Mouse (Mus musculus) MEL (cell line): Measurements from ENCODE around the gene Aldh9a1. TPM values are rescaled to one million over a fixed set of nuclear protein-coding genes. Genes with fewer than 3 reads are reported as not detected.

Experiments
- DNase-seq: peaks from one replicate; pipeline ENCODE4 v3.0.0; 2011; ENCODE audit warnings: low read depth, low spot score
- H3K27ac ChIP-seq: 2 replicates; pipeline ENCODE4 v1.5.1; 2012; ENCODE audit warnings: low read depth, mild to moderate bottlenecking, control low read depth, low read length, moderate library complexity; ENCODE audit not compliant: control insufficient read depth
- H3K27me3 ChIP-seq, 2 experiments: fragments of 150-350 bp in 1 of 2; sonication (generic) in 1 of 2; 2 replicates each; pipeline ENCODE4 v1.6.1; 2012; ENCODE audit warnings: low read length in 2 of 2, mild to moderate bottlenecking in 2 of 2, improper control_type of control experiment in 1 of 2, moderate library complexity in 1 of 2; ENCODE audit not compliant: insufficient read depth in 2 of 2, control insufficient read depth in 1 of 2
- H3K36me3 ChIP-seq, 2 experiments: 2 replicates each; pipeline ENCODE4 v1.6.1; 2012 to 2014; ENCODE audit warnings: low read length in 2 of 2, improper control_type of control experiment in 1 of 2, inconsistent platforms in 1 of 2, mild to moderate bottlenecking in 1 of 2; ENCODE audit not compliant: insufficient read depth in 2 of 2, control insufficient read depth in 1 of 2
- H3K4me1 ChIP-seq, 2 experiments: fragments of 150-350 bp in 1 of 2; sonication (generic) in 1 of 2; 2 replicates each; pipeline ENCODE4 v1.6.1; 2012; ENCODE audit warnings: low read length in 2 of 2, improper control_type of control experiment in 1 of 2, mild to moderate bottlenecking in 1 of 2; ENCODE audit not compliant: insufficient read depth in 2 of 2, control insufficient read depth in 1 of 2
- H3K4me3 ChIP-seq, 2 experiments: fragments of 150-350 bp in 1 of 2; sonication (generic) in 1 of 2; 2 replicates each; pipeline ENCODE4 v1.5.1; 2012; ENCODE audit warnings: low read depth in 2 of 2, low read length in 2 of 2, mild to moderate bottlenecking in 2 of 2, moderate library complexity in 2 of 2, control low read depth in 1 of 2, improper control_type of control experiment in 1 of 2; ENCODE audit not compliant: control insufficient read depth in 1 of 2, insufficient read depth in 1 of 2
- H3K79me2 ChIP-seq: 2 replicates; pipeline ENCODE4 v1.6.1; 2012; ENCODE audit warnings: mild to moderate bottlenecking, low read length, moderate library complexity; ENCODE audit not compliant: control insufficient read depth, poor library complexity, insufficient read depth
- H3K9ac ChIP-seq: 2 replicates; pipeline ENCODE4 v1.6.1; 2012; ENCODE audit warnings: low read depth, mild to moderate bottlenecking, control low read depth, low read length, moderate library complexity; ENCODE audit not compliant: control insufficient read depth, poor library complexity, severe bottlenecking
- H3K9me3 ChIP-seq: fragments of 150-350 bp; sonication (generic); replicated peaks from 2 replicates; pipeline ENCODE4 v1.6.1; 2012; ENCODE audit warnings: mild to moderate bottlenecking, low read length, improper control_type of control experiment, moderate library complexity; ENCODE audit not compliant: insufficient read depth
- BHLHE40 ChIP-seq: IDR thresholded peaks from 2 replicates; pipeline ENCODE4 v1.6.1; 2012; ENCODE audit warnings: low read depth, mild to moderate bottlenecking, inconsistent platforms, low read length, improper control_type of control experiment, borderline replicate concordance
- CHD1 ChIP-seq: IDR thresholded peaks from 2 replicates; pipeline ENCODE4 v1.6.1; 2012; ENCODE audit warnings: low read depth, mild to moderate bottlenecking, inconsistent platforms, low read length, improper control_type of control experiment
- CHD2 ChIP-seq: IDR thresholded peaks from 2 replicates; pipeline ENCODE4 v1.6.1; 2011; ENCODE audit warnings: low read length, improper control_type of control experiment
- CTCF ChIP-seq, 3 experiments: IDR thresholded peaks in 2 of 3; conservative IDR thresholded peaks in 1 of 3; 2 replicates each; pipeline ENCODE4 v1.5.1; 2011 to 2012; ENCODE audit warnings: low read length in 3 of 3, low read depth in 2 of 3, mild to moderate bottlenecking in 2 of 3, improper control_type of control experiment in 1 of 3, inconsistent platforms in 1 of 3, mixed read lengths in 1 of 3, moderate library complexity in 1 of 3; ENCODE audit not compliant: control insufficient read depth in 1 of 3, insufficient read depth in 1 of 3, poor library complexity in 1 of 3, severe bottlenecking in 1 of 3
- E2F4 ChIP-seq: IDR thresholded peaks from 2 replicates; pipeline ENCODE4 v1.6.1; 2011; ENCODE audit warnings: low read depth, low read length, improper control_type of control experiment, borderline replicate concordance
- ELF1 ChIP-seq: IDR thresholded peaks from 2 replicates; pipeline ENCODE4 v1.6.1; 2014; ENCODE audit warnings: low read depth, mild to moderate bottlenecking, inconsistent platforms, low read length, improper control_type of control experiment, moderate library complexity
- EP300 ChIP-seq, 2 experiments: IDR thresholded peaks; 2 replicates each; pipeline ENCODE4 v1.6.1; 2011; ENCODE audit warnings: improper control_type of control experiment in 2 of 2, low read length in 2 of 2, low read depth in 1 of 2, mild to moderate bottlenecking in 1 of 2
- GABPA ChIP-seq: IDR thresholded peaks from 2 replicates; pipeline ENCODE4 v1.6.1; 2012; ENCODE audit warnings: low read depth, mild to moderate bottlenecking, inconsistent platforms, low read length, improper control_type of control experiment, moderate library complexity
- HCFC1 ChIP-seq: IDR thresholded peaks from 2 replicates; pipeline ENCODE4 v1.6.1; 2012; ENCODE audit warnings: low read depth, mild to moderate bottlenecking, inconsistent platforms, low read length, improper control_type of control experiment, moderate library complexity
- JUND ChIP-seq: IDR thresholded peaks from 2 replicates; pipeline ENCODE4 v1.6.1; 2011; ENCODE audit warnings: low read depth, mild to moderate bottlenecking, improper control_type of control experiment, low read length
- MAFK ChIP-seq: IDR thresholded peaks from 2 replicates; pipeline ENCODE4 v1.6.1; 2011; ENCODE audit warnings: low read depth, mild to moderate bottlenecking, low read length, improper control_type of control experiment, borderline replicate concordance
- MAX ChIP-seq: IDR thresholded peaks from 2 replicates; pipeline ENCODE4 v1.6.1; 2011; ENCODE audit warnings: low read length, improper control_type of control experiment
- MAZ ChIP-seq: IDR thresholded peaks from 2 replicates; pipeline ENCODE4 v1.6.1; 2012; ENCODE audit warnings: low read depth, mild to moderate bottlenecking, inconsistent platforms, low read length, improper control_type of control experiment
- MEF2A ChIP-seq: IDR thresholded peaks from 2 replicates; pipeline ENCODE4 v1.6.1; 2014; ENCODE audit warnings: low read depth, mild to moderate bottlenecking, inconsistent platforms, low read length, improper control_type of control experiment; ENCODE audit not compliant: poor library complexity, insufficient replicate concordance, severe bottlenecking; ENCODE audit errors: extremely low read depth
- MXI1 ChIP-seq: IDR thresholded peaks from 2 replicates; pipeline ENCODE4 v1.6.1; 2011; ENCODE audit warnings: mild to moderate bottlenecking, low read depth, low read length, improper control_type of control experiment
- MYB ChIP-seq: IDR thresholded peaks from 2 replicates; pipeline ENCODE4 v1.6.1; 2011; ENCODE audit warnings: mild to moderate bottlenecking, low read depth, low read length, improper control_type of control experiment
- MYC ChIP-seq: IDR thresholded peaks from 2 replicates; pipeline ENCODE4 v1.6.1; 2011; ENCODE audit warnings: low read depth, mild to moderate bottlenecking, low read length, improper control_type of control experiment, moderate library complexity
- NELFE ChIP-seq: IDR thresholded peaks from 2 replicates; pipeline ENCODE4 v1.6.1; 2011; ENCODE audit warnings: low read depth, low read length, improper control_type of control experiment
- POLR2A ChIP-seq, 2 experiments: IDR thresholded peaks; 2 replicates each; pipeline ENCODE4 v1.6.1; 2011 to 2012; ENCODE audit warnings: low read length in 2 of 2, mild to moderate bottlenecking in 2 of 2, control low read depth in 1 of 2, improper control_type of control experiment in 1 of 2, low read depth in 1 of 2, moderate library complexity in 1 of 2; ENCODE audit not compliant: control insufficient read depth in 1 of 2, insufficient read depth in 1 of 2, poor library complexity in 1 of 2
- POLR2AphosphoS2 ChIP-seq: IDR thresholded peaks from 2 replicates; pipeline ENCODE4 v1.6.1; 2011; ENCODE audit warnings: low read length, improper control_type of control experiment
- POLR2AphosphoS5 ChIP-seq: IDR thresholded peaks from 2 replicates; pipeline ENCODE4 v1.6.1; 2012; ENCODE audit warnings: low read depth, borderline replicate concordance, mild to moderate bottlenecking, inconsistent platforms, low read length, moderate library complexity, mixed read lengths
- RAD21 ChIP-seq: IDR thresholded peaks from 2 replicates; pipeline ENCODE4 v1.6.1; 2011; ENCODE audit warnings: mild to moderate bottlenecking, low read depth, low read length, improper control_type of control experiment
- SIN3A ChIP-seq: IDR thresholded peaks from 2 replicates; pipeline ENCODE4 v1.6.1; 2012; ENCODE audit warnings: low read length, improper control_type of control experiment, inconsistent platforms
- SMC3 ChIP-seq: IDR thresholded peaks from 2 replicates; pipeline ENCODE4 v1.6.1; 2011; ENCODE audit warnings: low read depth, low read length, improper control_type of control experiment
- TAL1 ChIP-seq: IDR thresholded peaks from 2 replicates; pipeline ENCODE4 v1.6.1; 2012; ENCODE audit warnings: mild to moderate bottlenecking, inconsistent platforms, low read length, moderate library complexity, mixed read lengths
- TBP ChIP-seq: IDR thresholded peaks from 2 replicates; pipeline ENCODE4 v1.8.0; 2011; ENCODE audit warnings: low read depth, low read length, improper control_type of control experiment
- TCF12 ChIP-seq: IDR thresholded peaks from 2 replicates; pipeline ENCODE4 v1.6.1; 2014; ENCODE audit warnings: low read depth, mild to moderate bottlenecking, inconsistent platforms, low read length, improper control_type of control experiment, moderate library complexity
- UBTF ChIP-seq: IDR thresholded peaks from 2 replicates; pipeline ENCODE4 v1.6.1; 2012; ENCODE audit warnings: low read depth, mild to moderate bottlenecking, inconsistent platforms, low read length, improper control_type of control experiment, moderate library complexity, borderline replicate concordance; ENCODE audit not compliant: insufficient read depth
- USF1 ChIP-seq: IDR thresholded peaks from 2 replicates; pipeline ENCODE4 v1.6.1; 2014; ENCODE audit warnings: low read depth, mild to moderate bottlenecking, inconsistent platforms, low read length, improper control_type of control experiment, moderate library complexity
- USF2 ChIP-seq, 2 experiments: IDR thresholded peaks; 2 replicates each; pipeline ENCODE4 v1.6.1; 2011 to 2012; ENCODE audit warnings: improper control_type of control experiment in 2 of 2, low read length in 2 of 2, borderline replicate concordance in 1 of 2, inconsistent platforms in 1 of 2, low read depth in 1 of 2, mild to moderate bottlenecking in 1 of 2; ENCODE audit not compliant: insufficient read depth in 1 of 2
- ZC3H11A ChIP-seq: IDR thresholded peaks from 2 replicates; pipeline ENCODE4 v1.6.1; 2012; ENCODE audit warnings: low read depth, mild to moderate bottlenecking, inconsistent platforms, low read length, improper control_type of control experiment
- ZKSCAN1 ChIP-seq: IDR thresholded peaks from 2 replicates; pipeline ENCODE4 v1.6.1; 2012; ENCODE audit warnings: low read depth, mild to moderate bottlenecking, inconsistent platforms, low read length, improper control_type of control experiment, moderate library complexity
- ZMIZ1 ChIP-seq: IDR thresholded peaks from 2 replicates; pipeline ENCODE4 v1.6.1; 2012; ENCODE audit warnings: low read depth, mild to moderate bottlenecking, inconsistent platforms, low read length, improper control_type of control experiment, moderate library complexity
- ZNF384 ChIP-seq: IDR thresholded peaks from 2 replicates; pipeline ENCODE4 v1.6.1; 2012; ENCODE audit warnings: low read depth, mild to moderate bottlenecking, inconsistent platforms, low read length, improper control_type of control experiment
- polyA plus RNA-seq, 2 experiments: library from polyadenylated mRNA; stranded (reverse) in 1 of 2; unstranded in 1 of 2; fragments of >175 nt in 1 of 2; fragments of >200 nt in 1 of 2; gene quantifications; 2 replicates each; pipeline versions ENCODE4 v1.2.1 to v1.2.4; 2012; ENCODE audit warnings: low replicate concordance in 2 of 2, low read depth in 1 of 2; ENCODE audit not compliant: insufficient read length in 2 of 2, insufficient read depth in 1 of 2, missing spikeins in 1 of 2
- total RNA-seq: library from RNA; depleted of rRNA; stranded (reverse); fragments of 300-350 nt; gene quantifications from 2 replicates; pipeline ENCODE4 v1.2.3, GENCODE M21; 2012; rRNA removed

The Aldh9a1 gene
- total RNA-seq (14.3 and 16.2 TPM in 2 replicates), polyA plus RNA-seq (10 to 100 TPM in 1 of 2 experiments, not detected in 1; 78.2 TPM)

- H3K4me1 ChIP-seq: peaks cover 6 to 10% of the 10 kb centered on the region in 2 experiments; a peak in 3 of 4 replicates
- H3K79me2 ChIP-seq: peaks cover 12% of the 10 kb centered on the region
- peaks cover 3 to 17% of the 10 kb centered on the region in 2 experiments for H3K36me3 ChIP-seq
- DNase-seq: peak; percentile 95
- peak within 1 kb of the TSS; percentile 93 for H3K27ac ChIP-seq
- no peaks in the 10 kb centered on the region for H3K9me3 ChIP-seq
- peak within 1 kb of the TSS; percentile 95 for H3K9ac ChIP-seq
- no peaks in the 10 kb centered on the region for H3K27me3 ChIP-seq
- H3K4me3 ChIP-seq: peak within 1 kb of the TSS; percentile 82 to 96
- peak; percentile 70 for TF ChIP-seq TBP
- TF ChIP-seq ELF1: 0 out of 2 replicates have a peak, but pooled peaks have one; percentile 18
- TF ChIP-seq USF1: peak; percentile 51; the same call in 1 of the 2 replicates
- peak; percentile 75; the same call in 1 of the 2 replicates for TF ChIP-seq POLR2AphosphoS2
- TF ChIP-seq SMC3: no peak
- no peak for TF ChIP-seq JUND
- 0 out of 2 replicates have a peak, but pooled peaks have one; percentile 45 for TF ChIP-seq TCF12
- TF ChIP-seq POLR2A (IDR thresholded peaks at IDR 0.05; ENCODE audit: control insufficient read depth in 1 of 2, insufficient read depth in 1 of 2, low read depth in 1 of 2, low read length in 2 of 2, poor library complexity in 1 of 2): peak; percentile 74 to 93
- TF ChIP-seq SIN3A: peak; percentile 69
- no peak; the same call in 1 of the 2 replicates for TF ChIP-seq MAZ
- TF ChIP-seq POLR2AphosphoS5: no peak
- no peak for TF ChIP-seq ZNF384
- no peak for TF ChIP-seq CHD1
- TF ChIP-seq EP300 (IDR thresholded peaks at IDR 0.05; ENCODE audit: low read depth in 1 of 2, low read length in 2 of 2): peak in 1 of 2 experiments; percentile 26; a peak in 1 of 4 replicates
- TF ChIP-seq UBTF: 0 out of 2 replicates have a peak, but pooled peaks have one; percentile 46
- TF ChIP-seq HCFC1: peak; percentile 54
- peak; percentile 88 for TF ChIP-seq MAFK
- peak; percentile 86 for TF ChIP-seq NELFE
- peak; percentile 66; the same call in 1 of the 2 replicates for TF ChIP-seq BHLHE40
- TF ChIP-seq TAL1: peak; percentile 24; the same call in 1 of the 2 replicates
- no peak for TF ChIP-seq RAD21
- TF ChIP-seq MEF2A: no peak
- TF ChIP-seq USF2 (IDR thresholded peaks at IDR 0.05; ENCODE audit: borderline replicate concordance in 1 of 2, insufficient read depth in 1 of 2, low read depth in 1 of 2, low read length in 2 of 2): no peak
- peak; percentile 82 for TF ChIP-seq ZMIZ1
- TF ChIP-seq ZKSCAN1: no peak
- TF ChIP-seq MYC: no peak
- no peak; the same call in 1 of the 2 replicates for TF ChIP-seq MAX
- TF ChIP-seq MXI1: peak; percentile 88; the same call in 1 of the 2 replicates
- TF ChIP-seq MYB: no peak
- no peak for TF ChIP-seq ZC3H11A
- no peak for TF ChIP-seq E2F4
- TF ChIP-seq CHD2: no peak
- TF ChIP-seq GABPA: no peak
- peak in 1 of 3 experiments; percentile 3; a peak in 1 of 6 replicates for TF ChIP-seq CTCF (IDR thresholded peaks at IDR 0.05 in 2 of 3, conservative IDR thresholded peaks at IDR 0.05 in 1 of 3; ENCODE audit: control insufficient read depth in 1 of 3, insufficient read depth in 1 of 3, low read depth in 2 of 3, low read length in 3 of 3, poor library complexity in 1 of 3, severe bottlenecking in 1 of 3)
Measured at GRCm38 (mm10) chr1:167349815-167350596, at the start of gene Aldh9a1. TSS of gene Aldh9a1 (plus strand) at chr1:167349991.
